Mouse (Mus musculus) retina, postnatal 7 days (tissue): ENCODE measurements at regions not wholly inside any gene's neighbourhood (a gene's known extent, or its start where the extent isn't known, plus 50 kb on each side); places are given as distances from the start of the nearest gene placed in this dataset.

Experiments
- DNase-seq: peaks from one replicate; pipeline ENCODE4 v3.0.0-alpha.2; 2012; ENCODE audit warnings: low read depth, low spot score

DNA sequence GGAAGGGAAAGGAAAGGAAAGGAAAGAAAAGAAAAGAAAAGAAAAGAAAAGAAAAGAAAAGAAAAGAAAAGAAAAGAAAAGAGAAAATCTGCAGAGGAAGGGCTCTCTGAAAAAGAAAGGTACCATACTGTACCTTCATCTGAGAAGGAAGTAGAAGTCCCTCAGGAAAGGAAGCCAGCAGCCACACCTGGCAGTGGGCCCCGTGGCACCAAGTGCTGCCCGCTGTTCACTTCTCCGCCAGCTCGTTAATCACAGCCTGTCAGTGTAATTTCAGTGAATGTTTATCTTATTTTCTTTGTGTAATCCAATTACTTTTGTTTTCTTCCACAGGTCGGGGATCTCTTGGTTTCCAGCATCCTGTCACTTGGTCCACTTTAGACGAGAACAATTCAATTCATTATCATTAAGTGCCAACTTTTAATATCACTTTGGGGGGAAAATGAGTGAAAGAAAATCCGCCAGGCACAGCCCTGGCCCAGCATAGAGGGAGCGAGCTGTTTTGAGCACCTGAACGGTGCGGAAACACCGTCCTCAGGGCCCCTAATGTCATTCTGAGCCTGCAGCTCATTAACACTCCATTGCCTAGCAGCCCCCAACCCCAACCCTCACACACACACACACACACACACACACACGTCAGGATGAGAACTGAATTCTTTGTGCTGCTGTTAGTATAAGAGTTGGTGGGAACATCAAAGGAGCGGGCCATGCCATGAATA, 309.7 kb downstream of the Irx2 start:
- no peak for DNase-seq

DNA sequence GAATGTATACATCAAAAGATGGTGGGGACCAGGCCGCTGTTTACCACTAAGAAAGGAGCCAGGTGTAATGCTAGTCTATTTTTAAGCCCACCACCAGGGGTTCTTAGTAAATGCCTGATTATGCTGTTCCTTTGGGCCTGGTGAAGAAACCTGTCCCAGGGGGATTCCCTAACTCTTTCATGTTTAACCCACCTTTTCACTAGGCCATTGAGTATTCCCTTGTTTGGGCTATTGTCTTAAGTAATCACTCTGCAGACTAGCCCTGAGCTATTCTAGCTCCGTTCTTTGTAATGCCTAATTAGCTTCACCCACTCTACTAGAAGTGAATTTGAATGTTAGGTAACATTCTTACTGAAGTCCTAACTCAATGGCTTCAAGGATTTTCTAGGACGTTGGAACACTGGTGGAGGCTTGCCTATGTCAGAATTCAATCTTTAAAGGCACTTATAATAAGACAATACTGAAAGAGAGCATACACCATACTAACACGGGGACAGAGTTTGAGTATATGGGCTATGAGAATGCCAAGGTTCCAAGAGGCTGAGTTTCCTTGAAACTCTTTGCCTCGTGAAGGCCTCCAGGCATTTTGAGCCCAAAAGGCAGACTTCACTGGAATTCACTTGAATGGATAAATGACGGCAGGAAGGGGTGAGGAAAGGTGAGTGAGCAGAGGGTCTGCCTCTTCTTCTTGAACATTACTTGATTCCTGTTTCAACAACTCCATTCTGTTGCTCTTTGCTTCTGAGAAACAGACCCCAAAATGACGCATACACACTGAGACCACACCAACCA, 312.7 kb upstream of the Irx4 start:
- no peak for DNase-seq

- DNase-seq, result no peak
Observed at GRCm38 (mm10) chr13:72958616-72959518, 301.4 kb upstream of the Irx4 start.

- no peak for DNase-seq
Observed at GRCm38 (mm10) chr13:72961291-72961690, 299.0 kb upstream of the Irx4 start.

- no peak for DNase-seq
Observed at GRCm38 (mm10) chr13:72972165-72972564, 288.1 kb upstream of the Irx4 start.

GRCm38 (mm10) chr13:72972894-72973293, 287.4 kb upstream of the Irx4 start:
- no peak for DNase-seq

GRCm38 (mm10) chr13:72977213-72977612, 283.1 kb upstream of the Irx4 start:
- DNase-seq, result no peak

DNA sequence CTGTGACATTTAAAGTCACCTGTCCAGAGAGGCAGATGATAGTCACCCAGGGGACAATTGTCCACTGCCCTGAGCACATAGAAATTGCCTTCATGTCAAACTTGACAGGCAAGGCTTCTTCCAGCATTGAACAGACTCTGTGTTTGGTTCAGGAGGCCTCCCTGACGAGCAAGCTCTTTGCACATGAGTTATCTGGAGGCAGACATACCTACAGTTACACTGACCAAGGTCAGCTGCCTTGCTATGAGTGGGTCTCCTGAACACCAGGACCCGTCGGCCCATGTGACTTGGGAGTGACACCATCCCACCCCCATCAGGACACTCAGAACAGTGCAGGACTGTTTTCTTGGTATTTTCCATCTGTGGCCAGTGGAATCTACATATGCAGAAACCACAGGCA, 282.3 kb upstream of the Irx4 start:
- DNase-seq, result no peak

- DNase-seq, result no peak
Observed at GRCm38 (mm10) chr13:72978966-72979365, 281.3 kb upstream of the Irx4 start.

DNA sequence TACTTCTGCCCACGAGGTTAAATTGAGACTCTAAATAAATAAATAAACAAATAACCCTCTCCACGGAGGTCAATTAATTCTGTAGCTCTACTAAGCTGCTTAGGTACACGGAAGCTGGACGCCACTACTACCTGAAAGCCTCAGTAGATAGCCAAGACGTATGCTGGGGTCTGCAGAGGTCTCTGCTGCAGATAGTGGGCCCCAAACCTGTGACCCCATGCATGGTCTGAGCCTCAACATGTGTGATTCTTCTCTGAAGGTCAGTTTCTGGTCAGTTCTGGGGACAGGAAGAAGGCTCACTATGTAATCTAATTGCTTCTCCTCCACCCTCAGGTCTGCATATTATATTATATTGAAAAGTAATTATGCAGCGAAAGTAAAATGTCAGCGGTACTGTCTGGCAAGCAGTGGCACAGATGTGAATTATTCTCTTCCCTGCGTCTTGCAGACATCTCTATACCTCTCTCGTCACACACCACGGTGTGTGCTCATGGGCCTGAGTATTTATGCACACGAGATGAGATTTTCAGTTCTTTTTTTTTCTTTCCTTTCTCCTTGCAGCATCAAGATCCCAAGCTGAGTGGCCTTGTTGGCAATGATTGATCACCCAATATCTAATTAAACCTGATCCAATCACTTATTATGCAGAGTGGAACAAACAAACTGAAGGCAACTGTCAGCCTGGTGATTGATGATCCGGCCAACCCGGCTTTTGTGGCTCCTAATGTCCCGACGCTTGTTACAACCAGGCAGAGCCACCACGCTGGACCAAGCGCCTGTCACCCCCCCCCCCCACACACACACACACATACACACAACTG, 267.5 kb upstream of the Irx4 start:
- DNase-seq, result no peak

DNA sequence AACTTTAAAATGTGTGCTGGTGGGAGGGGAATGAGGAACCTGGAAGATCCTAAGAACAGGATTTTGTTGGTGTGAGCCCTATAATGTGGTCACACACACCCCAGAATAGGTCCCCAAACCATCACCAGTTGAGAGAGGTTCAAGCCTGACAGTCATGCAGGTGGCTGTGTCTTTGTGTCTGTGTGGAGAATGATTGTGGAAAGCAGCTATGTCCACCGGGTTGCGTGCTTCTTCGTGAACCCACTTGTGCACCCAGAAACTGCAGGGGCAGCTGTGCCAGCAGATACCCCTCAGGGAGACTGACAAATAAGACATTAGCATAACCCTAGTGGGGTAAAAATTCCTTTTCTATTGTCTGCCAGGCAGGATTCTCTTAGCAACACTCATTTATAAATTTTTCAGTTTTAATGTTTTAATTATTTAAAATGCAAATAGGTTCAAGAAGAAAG, 266.8 kb upstream of the Irx4 start:
- DNase-seq, result no peak

- DNase-seq, result no peak
Observed at GRCm38 (mm10) chr13:72994538-72994937, 265.7 kb upstream of the Irx4 start.

DNA sequence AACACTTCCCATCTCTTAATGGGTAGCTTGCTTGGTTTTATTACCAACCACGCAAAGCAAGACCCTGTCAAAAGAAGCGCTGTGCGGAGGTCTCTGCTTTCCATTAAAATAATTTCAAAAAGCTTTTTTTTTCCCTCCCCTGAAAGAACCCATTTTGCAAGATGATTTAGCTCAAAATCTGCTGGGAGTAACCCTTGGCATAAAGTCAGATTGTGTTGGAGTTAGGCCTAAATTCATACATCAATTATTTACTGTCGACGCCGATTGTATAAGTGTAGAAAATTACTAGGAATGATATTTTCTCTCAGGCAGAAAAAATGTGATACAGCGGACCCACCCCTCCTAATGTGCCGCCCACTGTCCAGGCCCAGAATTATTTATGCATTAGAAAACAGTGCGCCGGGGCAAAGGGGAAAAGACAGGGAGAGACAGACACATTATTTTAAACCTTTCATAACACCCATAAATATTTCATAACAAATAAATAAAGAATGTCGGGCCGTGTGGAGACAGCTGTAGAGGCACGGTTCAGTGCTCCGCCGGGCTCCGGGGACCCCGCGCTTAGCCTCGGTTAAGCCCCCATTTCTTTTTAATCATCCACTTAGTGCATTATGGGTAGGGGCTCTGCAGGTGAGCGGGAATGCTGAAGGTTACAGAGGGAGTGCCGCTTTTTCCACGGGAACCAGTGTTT, 251.3 kb upstream of the Irx4 start:
- DNase-seq, result no peak

GRCm38 (mm10) chr13:73009547-73010475, 250.5 kb upstream of the Irx4 start:
- no peak for DNase-seq

DNA sequence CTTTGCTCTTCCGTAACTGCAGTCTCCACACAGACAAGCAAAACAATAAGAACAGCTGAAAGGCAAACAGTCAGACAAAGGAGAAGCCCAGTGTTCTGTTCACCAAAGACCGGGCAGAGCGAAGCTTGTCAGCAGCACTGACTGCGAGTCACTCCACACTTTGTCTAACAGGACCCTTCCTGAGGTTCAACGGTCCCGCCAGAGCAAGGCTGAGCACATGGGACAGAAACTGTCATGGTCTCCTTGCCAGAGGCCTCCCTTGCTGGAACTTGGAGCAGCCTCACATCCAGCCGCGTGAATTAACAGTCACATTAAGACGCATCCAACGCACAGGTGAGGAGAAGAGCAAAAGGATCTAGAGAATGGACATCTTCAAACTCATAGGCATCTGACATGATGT, 241.1 kb upstream of the Irx4 start:
- DNase-seq, result no peak

DNA sequence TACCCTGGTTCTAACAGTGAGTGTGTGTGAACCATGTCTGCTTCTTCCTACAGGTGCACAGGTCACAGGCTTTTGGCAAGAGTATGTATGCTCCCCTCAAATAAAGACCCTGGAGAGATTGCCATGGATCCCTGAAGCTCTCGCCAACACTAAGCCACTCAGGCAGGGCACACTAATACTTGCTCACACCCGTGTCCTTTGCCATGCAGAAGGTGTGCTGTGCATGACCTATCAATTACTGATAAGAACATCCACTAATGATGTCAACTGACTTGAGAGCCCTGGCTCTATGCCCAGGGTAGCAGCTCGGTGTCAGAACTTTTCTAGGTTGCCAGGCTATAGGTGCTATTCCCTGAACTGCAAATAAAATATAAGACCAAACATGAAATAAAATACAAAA, 229.1 kb upstream of the Irx4 start:
- no peak for DNase-seq

DNA sequence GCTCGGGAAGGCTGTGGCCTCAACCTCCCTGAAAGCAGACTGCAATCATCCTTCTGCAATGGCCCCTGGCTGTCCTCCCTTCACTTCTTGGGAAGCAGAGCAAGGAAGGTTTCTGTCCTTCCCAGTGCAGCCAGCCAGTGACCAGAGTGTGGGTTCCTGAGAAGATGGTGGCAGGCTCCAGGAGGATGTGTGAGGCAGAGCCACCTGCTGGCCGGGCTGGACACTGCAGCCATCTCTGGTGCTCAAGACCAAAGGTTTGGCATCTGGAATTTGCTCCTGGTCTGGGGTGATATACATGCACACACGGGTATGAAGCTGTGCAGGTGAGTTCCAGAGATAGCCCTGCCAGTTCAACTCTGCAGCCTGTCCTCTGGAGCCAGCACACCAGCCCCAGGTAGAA, 227.2 kb upstream of the Irx4 start:
- DNase-seq, result peak; percentile 28

DNA sequence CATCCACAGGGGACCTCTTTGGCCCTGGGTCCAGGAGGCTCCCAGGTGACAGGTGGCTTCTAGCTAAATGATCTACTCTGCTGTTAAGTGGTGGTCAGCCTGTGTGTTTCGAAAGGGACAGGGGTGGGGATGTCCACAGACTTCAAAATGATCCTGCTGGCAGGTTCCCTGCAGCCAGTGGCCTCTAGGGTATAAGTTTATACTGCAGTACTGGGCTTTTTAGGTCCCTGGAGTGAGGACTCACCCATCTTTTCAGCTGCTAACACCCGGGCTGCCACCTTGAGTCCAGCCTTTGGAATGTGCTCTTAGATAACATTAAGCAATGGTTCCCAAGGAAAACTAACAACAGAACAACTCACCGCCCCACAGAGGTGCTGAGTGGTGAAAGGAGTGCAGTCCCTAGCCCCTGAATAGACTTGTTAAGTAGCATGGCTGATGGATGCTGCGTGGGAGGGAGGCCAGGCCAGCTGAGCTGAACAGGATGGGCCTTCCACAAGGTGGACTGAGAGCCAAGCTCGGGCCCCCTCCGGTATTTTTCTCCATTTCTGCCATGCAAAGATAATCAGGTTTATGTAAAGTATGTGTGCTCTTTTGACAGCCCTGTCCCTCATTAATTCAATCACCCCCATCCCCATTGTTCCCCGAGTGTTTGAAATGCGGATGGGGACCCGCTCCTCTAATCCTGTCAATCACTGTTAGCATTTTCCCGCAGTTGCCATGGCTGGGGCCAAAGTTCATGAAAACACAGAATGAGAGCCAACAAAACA, 226.0 kb upstream of the Irx4 start:
- no peak for DNase-seq

GRCm38 (mm10) chr13:73034886-73035285, 225.4 kb upstream of the Irx4 start:
- DNase-seq, result no peak
